Mouse (Mus musculus): ENCODE data around the gene Trim25. TPM values are rescaled to one million over a fixed set of nuclear protein-coding genes. Genes with fewer than 3 reads are reported as not detected.
A peak's percentile ranks its signal among the peaks of the same experiment; 100 is the strongest.

Trim25 gene
- polyA plus RNA-seq, 1 experiment: 3.7 TPM

GRCm38 (mm10) chr11:89046021-89046420 lies 46.8 kb downstream of the Trim25 start:
- H3K27ac ChIP-seq (ENCODE audit: insufficient read depth, low read length): no peak overlapping the region
- no peak for TF ChIP-seq POLR2A (IDR thresholded peaks at IDR 0.05; ENCODE audit: extremely low read depth, insufficient read depth, low read length)
- TF ChIP-seq CTCF (IDR thresholded peaks at IDR 0.05; ENCODE audit: extremely low read depth, insufficient read depth, low read length): no peak

GRCm38 (mm10) chr11:89051767-89052166 lies 52.6 kb downstream of the Trim25 start:
- peaks cover 4% of the 10 kb centered on the region; the same call in 1 of the 2 replicates for H3K4me1 ChIP-seq (ENCODE audit: control insufficient read depth, insufficient read depth, low read length)
- H3K4me3 ChIP-seq (ENCODE audit: insufficient read depth, low read length): no peak overlapping the region
- no peak overlapping the region for H3K27ac ChIP-seq (ENCODE audit: insufficient read depth, low read length)
- TF ChIP-seq CTCF (IDR thresholded peaks at IDR 0.05; ENCODE audit: extremely low read depth, insufficient read depth, low read length) (no peak), POLR2A (IDR thresholded peaks at IDR 0.05; ENCODE audit: extremely low read depth, insufficient read depth, low read length) (no peak)

More at GRCm38 (mm10) chr11:89046021-89046420, 46.8 kb downstream of the Trim25 start:
- H3K4me1 ChIP-seq (ENCODE audit: control insufficient read depth, insufficient read depth, low read length): no peaks in the 10 kb centered on the region
- H3K4me3 ChIP-seq (ENCODE audit: insufficient read depth, low read length): no peak overlapping the region

GRCm38 (mm10) chr11:89055931-89056690 lies 56.9 kb downstream of the Trim25 start:
- Histone ChIP-seq H3K4me3 (ENCODE audit: insufficient read depth, low read length) (no peak overlapping the region), H3K27ac (ENCODE audit: insufficient read depth, low read length) (no peak overlapping the region), H3K4me1 (ENCODE audit: control insufficient read depth, insufficient read depth, low read length) (peaks cover 8% of the 10 kb centered on the region)
- no peak for TF ChIP-seq CTCF (IDR thresholded peaks at IDR 0.05; ENCODE audit: extremely low read depth, insufficient read depth, low read length)
- TF ChIP-seq POLR2A (IDR thresholded peaks at IDR 0.05; ENCODE audit: extremely low read depth, insufficient read depth, low read length): no peak

- H3K27ac ChIP-seq (ENCODE audit: insufficient read depth, low read length): no peak overlapping the region
- peaks cover 8% of the 10 kb centered on the region for H3K4me1 ChIP-seq (ENCODE audit: control insufficient read depth, insufficient read depth, low read length)
- H3K4me3 ChIP-seq (ENCODE audit: insufficient read depth, low read length): peak overlapping the region; percentile 88
- TF ChIP-seq CTCF (IDR thresholded peaks at IDR 0.05; ENCODE audit: extremely low read depth, insufficient read depth, low read length) (0 out of 2 replicates have a peak, but pooled peaks have one; percentile 12), POLR2A (IDR thresholded peaks at IDR 0.05; ENCODE audit: extremely low read depth, insufficient read depth, low read length) (no peak)
Observed at GRCm38 (mm10) chr11:89058515-89059270, 59.5 kb downstream of the Trim25 start.

GRCm38 (mm10) chr11:89059919-89060422 lies 60.8 kb downstream of the Trim25 start:
- Histone ChIP-seq H3K27ac (ENCODE audit: insufficient read depth, low read length) (peak overlapping the region; percentile 63; the same call in 1 of the 2 replicates), H3K4me1 (ENCODE audit: control insufficient read depth, insufficient read depth, low read length) (peaks cover 8% of the 10 kb centered on the region), H3K4me3 (ENCODE audit: insufficient read depth, low read length) (peak overlapping the region; percentile 88)
- TF ChIP-seq CTCF (IDR thresholded peaks at IDR 0.05; ENCODE audit: extremely low read depth, insufficient read depth, low read length) (no peak), POLR2A (IDR thresholded peaks at IDR 0.05; ENCODE audit: extremely low read depth, insufficient read depth, low read length) (no peak)

- H3K4me1 ChIP-seq (ENCODE audit: control insufficient read depth, insufficient read depth, low read length): peaks cover 6% of the 10 kb centered on the region
- H3K27ac ChIP-seq (ENCODE audit: insufficient read depth, low read length): peak overlapping the region; percentile 63; the same call in 1 of the 2 replicates
- peak overlapping the region; percentile 88 for H3K4me3 ChIP-seq (ENCODE audit: insufficient read depth, low read length)
- TF ChIP-seq POLR2A (IDR thresholded peaks at IDR 0.05; ENCODE audit: extremely low read depth, insufficient read depth, low read length) (peak; percentile 70; the same call in 1 of the 2 replicates), CTCF (IDR thresholded peaks at IDR 0.05; ENCODE audit: extremely low read depth, insufficient read depth, low read length) (no peak)
Observed at GRCm38 (mm10) chr11:89060423-89061089, 61.4 kb downstream of the Trim25 start.

GRCm38 (mm10) chr11:89061362-89061761 lies 62.2 kb downstream of the Trim25 start:
- peaks cover 3% of the 10 kb centered on the region for H3K4me1 ChIP-seq (ENCODE audit: control insufficient read depth, insufficient read depth, low read length)
- no peak overlapping the region for H3K27ac ChIP-seq (ENCODE audit: insufficient read depth, low read length)
- H3K4me3 ChIP-seq (ENCODE audit: insufficient read depth, low read length): no peak overlapping the region
- no peak for TF ChIP-seq POLR2A (IDR thresholded peaks at IDR 0.05; ENCODE audit: extremely low read depth, insufficient read depth, low read length)
- TF ChIP-seq CTCF (IDR thresholded peaks at IDR 0.05; ENCODE audit: extremely low read depth, insufficient read depth, low read length): no peak

GRCm38 (mm10) chr11:89064312-89064711 lies 65.1 kb downstream of the Trim25 start:
- TF ChIP-seq POLR2A (IDR thresholded peaks at IDR 0.05; ENCODE audit: extremely low read depth, insufficient read depth, low read length) (no peak), CTCF (IDR thresholded peaks at IDR 0.05; ENCODE audit: extremely low read depth, insufficient read depth, low read length) (no peak)
- H3K27ac ChIP-seq (ENCODE audit: insufficient read depth, low read length): no peak overlapping the region
- H3K4me3 ChIP-seq (ENCODE audit: insufficient read depth, low read length): no peak overlapping the region
- H3K4me1 ChIP-seq (ENCODE audit: control insufficient read depth, insufficient read depth, low read length): no peaks in the 10 kb centered on the region

- H3K27ac ChIP-seq (ENCODE audit: insufficient read depth, low read length): no peak overlapping the region
- no peaks in the 10 kb centered on the region for H3K4me1 ChIP-seq (ENCODE audit: control insufficient read depth, insufficient read depth, low read length)
- H3K4me3 ChIP-seq (ENCODE audit: insufficient read depth, low read length): no peak overlapping the region
- TF ChIP-seq CTCF (IDR thresholded peaks at IDR 0.05; ENCODE audit: extremely low read depth, insufficient read depth, low read length) (no peak), POLR2A (IDR thresholded peaks at IDR 0.05; ENCODE audit: extremely low read depth, insufficient read depth, low read length) (no peak)
Observed at GRCm38 (mm10) chr11:89065297-89065696, 66.1 kb downstream of the Trim25 start.
